Mouse (Mus musculus): ENCODE data around the gene Homez. TPM values are rescaled to one million over a fixed set of nuclear protein-coding genes. Genes with fewer than 3 reads are reported as not detected.
A peak's percentile ranks its signal among the peaks of the same experiment; 100 is the strongest.

The Homez gene
- polyA plus RNA-seq, 1 experiment from 2014 or later: 2.2 TPM

DNA sequence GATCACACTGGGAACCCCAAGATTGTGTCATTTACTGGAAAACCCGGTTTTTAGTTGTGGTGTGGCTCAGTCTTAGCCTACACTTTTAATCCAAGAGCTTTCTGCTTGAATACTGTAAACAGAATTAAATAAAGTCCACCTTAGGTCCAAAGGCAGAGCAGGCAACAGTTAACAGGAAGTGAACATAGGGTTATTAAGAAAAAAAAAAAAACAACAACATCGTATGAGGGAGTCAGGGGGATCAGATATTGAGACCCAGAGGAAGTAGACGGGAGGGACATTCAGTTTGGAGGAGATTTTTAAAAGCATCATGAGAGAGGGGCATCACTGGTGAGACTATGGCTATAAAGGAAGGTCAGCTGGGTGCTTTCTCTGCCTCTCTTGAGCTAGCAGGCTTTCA, 4.5 kb downstream of the Homez start:
- H3K9ac ChIP-seq: no peak overlapping the region
- H3K27ac ChIP-seq: no peak overlapping the region
- ATAC-seq (ENCODE audit: low read depth) (no peak), DNase-seq (no peak)
- peaks cover 16% of the 10 kb centered on the region for H3K4me1 ChIP-seq (replicated peaks)
- WGBS (ENCODE audit: insufficient replicate concordance): 25% methylated on average over 3 of the region's 3 CpGs
- H3K4me3 ChIP-seq (replicated peaks): no peak overlapping the region
- H3K4me2 ChIP-seq: no peak overlapping the region
- no peaks in the 10 kb centered on the region for H3K36me3 ChIP-seq
- H3K9me3 ChIP-seq (replicated peaks): no peaks in the 10 kb centered on the region
- no peaks in the 10 kb centered on the region for H3K27me3 ChIP-seq

DNA sequence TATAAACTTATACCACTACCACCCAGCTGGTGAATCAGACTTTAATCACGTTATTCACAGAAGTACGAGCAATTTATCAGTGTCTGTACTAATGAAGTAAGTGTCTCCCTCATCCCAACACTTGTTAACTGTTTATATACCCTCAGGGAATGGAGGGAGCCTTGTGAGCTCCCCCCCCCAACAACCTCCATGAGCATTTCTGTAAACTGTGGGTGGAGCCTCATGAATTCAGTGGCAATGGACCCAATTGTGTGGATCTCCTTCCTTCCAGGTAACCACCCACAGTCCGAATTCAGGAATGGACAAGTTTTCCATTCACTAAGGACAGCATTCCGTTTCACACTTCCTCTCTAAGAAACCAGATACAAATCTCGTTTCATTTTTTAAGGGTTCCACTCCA, 5.1 kb downstream of the Homez start:
- H3K36me3 ChIP-seq: no peaks in the 10 kb centered on the region
- H3K9ac ChIP-seq: no peak overlapping the region
- no peak overlapping the region for H3K27ac ChIP-seq
- H3K9me3 ChIP-seq (replicated peaks): no peaks in the 10 kb centered on the region
- peaks cover 16% of the 10 kb centered on the region for H3K4me1 ChIP-seq (replicated peaks)
- H3K4me2 ChIP-seq: no peak overlapping the region
- ATAC-seq (ENCODE audit: low read depth) (no peak), DNase-seq (no peak)
- 61% methylated on average over 5 of the region's 5 CpGs for WGBS (ENCODE audit: insufficient replicate concordance)
- H3K4me3 ChIP-seq (replicated peaks): no peak overlapping the region
- no peaks in the 10 kb centered on the region for H3K27me3 ChIP-seq

GRCm38 (mm10) chr14:54864313-54865036, 6.3 kb downstream of the Homez start:
- ATAC-seq (ENCODE audit: low read depth) (peak; percentile 5; the same call in 1 of the 2 replicates), DNase-seq (no peak)
- 9% methylated on average over 21 of the region's 21 CpGs for WGBS (ENCODE audit: insufficient replicate concordance)
- Histone ChIP-seq H3K27ac (peak overlapping the region; percentile 55), H3K27me3 (no peaks in the 10 kb centered on the region), H3K4me3 (replicated peaks) (peak overlapping the region; percentile 76), H3K9ac (peak overlapping the region; percentile 80), H3K4me2 (peak overlapping the region; percentile 91), H3K9me3 (replicated peaks) (no peaks in the 10 kb centered on the region), H3K36me3 (no peaks in the 10 kb centered on the region), H3K4me1 (replicated peaks) (peaks cover 16% of the 10 kb centered on the region)

- ATAC-seq (ENCODE audit: low read depth) (peak; percentile 99), DNase-seq (peak; percentile 87)
- H3K4me2 ChIP-seq: peak overlapping the region; percentile 91
- H3K9me3 ChIP-seq (replicated peaks): no peaks in the 10 kb centered on the region
- H3K36me3 ChIP-seq: no peaks in the 10 kb centered on the region
- under 1% methylated on average over 49 of the region's 56 CpGs for WGBS (ENCODE audit: insufficient replicate concordance)
- peaks cover 16% of the 10 kb centered on the region for H3K4me1 ChIP-seq (replicated peaks)
- peak overlapping the region; percentile 76 for H3K4me3 ChIP-seq (replicated peaks)
- peak overlapping the region; percentile 80 for H3K9ac ChIP-seq
- H3K27ac ChIP-seq: peak overlapping the region; percentile 55
- H3K27me3 ChIP-seq: no peaks in the 10 kb centered on the region
These were observed 7.1 kb downstream of the Homez start for GRCm38 (mm10) chr14:54863501-54864312.

DNA sequence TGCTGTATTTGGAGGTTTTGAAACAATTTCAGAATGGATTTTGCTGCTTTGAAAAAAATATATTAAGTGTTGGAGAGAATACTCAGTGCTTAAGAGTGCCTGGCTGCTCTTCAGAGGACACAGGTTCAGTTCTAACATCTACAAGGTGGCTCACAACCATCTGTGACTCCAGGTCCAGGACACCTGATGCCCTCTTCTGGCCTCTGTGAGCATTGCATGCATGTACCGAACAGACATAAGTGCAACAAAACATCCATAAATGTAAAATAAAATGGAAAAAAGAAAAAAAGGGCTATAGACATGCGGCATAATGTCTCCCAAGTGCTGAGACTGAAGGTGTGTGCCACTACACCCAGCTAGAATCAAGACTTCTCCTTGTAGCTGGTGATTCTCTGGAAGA, 10.2 kb downstream of the Homez start:
- H3K4me3 ChIP-seq (replicated peaks): no peak overlapping the region
- H3K36me3 ChIP-seq: 0 out of 2 replicates have a peak, but pooled peaks cover 8% of the 10 kb centered on the region
- WGBS (ENCODE audit: insufficient replicate concordance): 18% methylated on average over 2 of the region's 2 CpGs
- no peak for DNase-seq
- peaks cover 16% of the 10 kb centered on the region for H3K4me1 ChIP-seq (replicated peaks)
- H3K4me2 ChIP-seq: no peak overlapping the region
- H3K27me3 ChIP-seq: no peaks in the 10 kb centered on the region
- no peak for ATAC-seq (ENCODE audit: low read depth)
- H3K27ac ChIP-seq: no peak overlapping the region
- H3K9me3 ChIP-seq (replicated peaks): no peaks in the 10 kb centered on the region
- H3K9ac ChIP-seq: no peak overlapping the region

- DNase-seq: no peak
- H3K4me3 ChIP-seq (replicated peaks): no peak overlapping the region
- no peak overlapping the region for H3K27ac ChIP-seq
- H3K36me3 ChIP-seq: 0 out of 2 replicates have a peak, but pooled peaks cover 8% of the 10 kb centered on the region
- ATAC-seq (ENCODE audit: low read depth): no peak
- WGBS (ENCODE audit: insufficient replicate concordance): 83% methylated on average over 9 of the region's 9 CpGs
- H3K4me1 ChIP-seq (replicated peaks): no peaks in the 10 kb centered on the region
- H3K4me2 ChIP-seq: no peak overlapping the region
- H3K9me3 ChIP-seq (replicated peaks): no peaks in the 10 kb centered on the region
- H3K9ac ChIP-seq: no peak overlapping the region
- no peaks in the 10 kb centered on the region for H3K27me3 ChIP-seq
These were observed 12.9 kb downstream of the Homez start for GRCm38 (mm10) chr14:54857891-54858290.

- Histone ChIP-seq H3K36me3 (0 out of 2 replicates have a peak, but pooled peaks cover 8% of the 10 kb centered on the region), H3K4me3 (replicated peaks) (no peak overlapping the region), H3K4me2 (no peak overlapping the region), H3K9me3 (replicated peaks) (no peaks in the 10 kb centered on the region), H3K9ac (no peak overlapping the region), H3K27ac (no peak overlapping the region), H3K27me3 (no peaks in the 10 kb centered on the region), H3K4me1 (replicated peaks) (no peaks in the 10 kb centered on the region)
- DNase-seq: no peak
- WGBS (ENCODE audit: insufficient replicate concordance): 34% methylated on average over 7 of the region's 7 CpGs
- no peak for ATAC-seq (ENCODE audit: low read depth)
These were observed 14.1 kb downstream of the Homez start for GRCm38 (mm10) chr14:54856703-54857102.

- no peaks in the 10 kb centered on the region for H3K9me3 ChIP-seq (replicated peaks)
- H3K4me1 ChIP-seq (replicated peaks): no peaks in the 10 kb centered on the region
- WGBS (ENCODE audit: insufficient replicate concordance): 73% methylated on average over 3 of the region's 3 CpGs
- H3K4me2 ChIP-seq: no peak overlapping the region
- DNase-seq (no peak), ATAC-seq (ENCODE audit: low read depth) (no peak)
- no peak overlapping the region for H3K4me3 ChIP-seq (replicated peaks)
- H3K27me3 ChIP-seq: no peaks in the 10 kb centered on the region
- no peak overlapping the region for H3K9ac ChIP-seq
- 0 out of 2 replicates have a peak, but pooled peaks cover 8% of the 10 kb centered on the region for H3K36me3 ChIP-seq
- H3K27ac ChIP-seq: no peak overlapping the region
These were observed 15.0 kb downstream of the Homez start for GRCm38 (mm10) chr14:54855726-54856125.

GRCm38 (mm10) chr14:54843461-54843860, 27.3 kb downstream of the Homez start:
- Histone ChIP-seq H3K27ac (no peak overlapping the region), H3K4me1 (replicated peaks) (no peaks in the 10 kb centered on the region), H3K36me3 (no peaks in the 10 kb centered on the region), H3K9me3 (replicated peaks) (no peaks in the 10 kb centered on the region), H3K27me3 (no peaks in the 10 kb centered on the region; the same call in 1 of the 2 replicates), H3K4me3 (replicated peaks) (no peak overlapping the region), H3K4me2 (no peak overlapping the region), H3K9ac (no peak overlapping the region)
- no peak for DNase-seq
- under 1% methylated on average over 4 of the region's 4 CpGs for WGBS (ENCODE audit: insufficient replicate concordance)
- no peak for ATAC-seq (ENCODE audit: low read depth)

DNA sequence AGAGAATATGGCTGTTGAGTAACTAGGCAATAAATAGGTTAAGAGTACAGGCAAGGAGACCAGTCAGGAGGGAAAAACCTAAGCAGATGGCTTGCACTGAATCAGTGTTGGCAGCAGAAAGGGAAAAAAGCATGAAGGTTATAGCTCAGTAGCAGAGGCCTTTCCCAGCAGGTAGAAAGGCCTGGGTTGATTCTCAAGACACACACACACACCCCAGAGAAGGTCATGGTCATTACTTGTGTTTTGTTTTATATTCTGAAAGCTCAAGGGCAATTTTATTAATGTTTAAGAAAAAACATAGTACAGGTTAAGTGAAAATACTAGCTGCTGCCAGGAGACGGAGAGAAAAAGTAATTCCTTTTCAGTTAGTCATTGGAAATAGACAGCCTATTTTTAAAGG, 47.0 kb downstream of the Homez start:
- H3K4me1 ChIP-seq (replicated peaks): no peaks in the 10 kb centered on the region
- H3K27me3 ChIP-seq: no peaks in the 10 kb centered on the region
- H3K9me3 ChIP-seq (replicated peaks): no peaks in the 10 kb centered on the region
- H3K27ac ChIP-seq: no peak overlapping the region
- 74% methylated on average over 1 of the region's 1 CpGs for WGBS (ENCODE audit: insufficient replicate concordance)
- no peak overlapping the region for H3K4me3 ChIP-seq (replicated peaks)
- H3K9ac ChIP-seq: no peak overlapping the region
- H3K36me3 ChIP-seq: no peaks in the 10 kb centered on the region
- ATAC-seq (ENCODE audit: low read depth) (no peak), DNase-seq (no peak)
- H3K4me2 ChIP-seq: no peak overlapping the region

- no peak for DNase-seq
- Histone ChIP-seq H3K9ac (no peak overlapping the region), H3K27me3 (no peaks in the 10 kb centered on the region), H3K4me3 (replicated peaks) (no peak overlapping the region), H3K9me3 (replicated peaks) (no peaks in the 10 kb centered on the region), H3K4me2 (no peak overlapping the region), H3K4me1 (replicated peaks) (no peaks in the 10 kb centered on the region), H3K27ac (no peak overlapping the region), H3K36me3 (no peaks in the 10 kb centered on the region)
- WGBS (ENCODE audit: insufficient replicate concordance): 70% methylated on average over 2 of the region's 2 CpGs
- no peak for ATAC-seq (ENCODE audit: low read depth)
These were observed 48.5 kb downstream of the Homez start for GRCm38 (mm10) chr14:54822301-54822700.
